Mouse (Mus musculus) forelimb bud, embryonic 11.5 days (tissue): ENCODE data around the gene Cck.
"Not testable (repeated sequence)": the region's sequence is repeated elsewhere in the genome, so short reads cannot be mapped to it uniquely, and the experiment has no call there.

Experiments used
- DNase-seq: peaks from one replicate; pipeline ENCODE4 v3.0.0-alpha.2; 2012; ENCODE audit warnings: low read depth, low spot score

Cck gene

DNA sequence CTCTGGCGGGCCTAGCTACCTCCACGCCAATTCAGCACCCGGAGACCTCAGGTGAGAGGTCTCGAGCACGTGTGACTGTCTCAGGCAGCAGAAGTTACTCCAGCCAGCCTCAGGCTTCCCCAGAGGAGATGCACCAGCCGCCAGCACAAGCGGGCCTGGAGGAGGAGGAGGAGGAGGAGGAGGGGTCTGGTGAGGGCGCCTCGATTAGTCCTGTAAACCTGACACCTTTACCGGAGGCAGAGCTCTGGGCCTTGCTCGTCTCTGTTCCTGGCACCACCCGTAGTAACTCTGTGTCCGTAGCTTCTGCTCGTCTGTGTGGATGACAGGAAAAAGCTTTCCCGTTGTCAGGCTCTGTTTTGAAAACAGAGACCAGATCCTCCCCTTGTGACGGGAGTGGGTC lies 35.0 kb downstream of the Cck start:
- DNase-seq = no peak

DNA sequence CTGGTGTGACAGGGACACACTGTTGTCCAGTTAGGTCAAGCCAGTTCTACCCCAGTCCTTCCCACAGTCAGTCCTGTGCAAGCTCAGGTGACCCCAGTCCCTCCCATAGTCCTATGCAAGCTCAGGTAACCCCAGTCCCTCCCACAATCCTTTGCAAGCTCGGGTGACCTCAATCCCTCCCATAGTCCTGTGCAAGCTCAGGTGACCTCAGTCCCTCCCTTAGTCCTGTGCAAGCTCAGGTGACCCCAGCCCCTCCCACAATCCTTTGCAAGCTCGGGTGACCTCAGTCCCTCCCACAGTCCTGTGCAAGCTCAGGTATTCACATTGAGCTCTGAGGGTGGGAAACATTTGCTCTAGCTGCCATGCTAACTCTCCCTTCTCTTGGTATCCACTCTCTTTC lies 35.5 kb downstream of the Cck start:
- no peak for DNase-seq

DNA sequence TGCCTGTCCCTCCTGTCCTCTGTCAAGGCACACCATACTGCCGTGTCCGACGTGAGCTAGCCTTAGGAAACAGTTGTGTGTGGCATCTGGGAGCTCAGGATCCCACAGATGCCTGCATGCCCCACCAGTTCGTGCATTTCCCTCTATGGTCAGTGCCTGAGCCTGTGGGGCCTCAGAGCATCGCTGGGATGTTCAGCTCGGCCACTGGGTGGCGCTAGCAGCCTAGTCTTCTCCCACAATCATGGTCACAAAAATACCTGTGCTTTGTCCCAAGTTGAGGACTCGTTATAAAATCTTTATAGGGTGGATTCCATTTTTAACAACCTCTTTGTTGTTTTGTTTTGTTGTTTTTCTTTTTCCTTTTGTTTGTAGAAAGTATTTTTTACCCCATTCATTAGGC lies 37.0 kb downstream of the Cck start:
- peak; percentile 60 for DNase-seq

DNA sequence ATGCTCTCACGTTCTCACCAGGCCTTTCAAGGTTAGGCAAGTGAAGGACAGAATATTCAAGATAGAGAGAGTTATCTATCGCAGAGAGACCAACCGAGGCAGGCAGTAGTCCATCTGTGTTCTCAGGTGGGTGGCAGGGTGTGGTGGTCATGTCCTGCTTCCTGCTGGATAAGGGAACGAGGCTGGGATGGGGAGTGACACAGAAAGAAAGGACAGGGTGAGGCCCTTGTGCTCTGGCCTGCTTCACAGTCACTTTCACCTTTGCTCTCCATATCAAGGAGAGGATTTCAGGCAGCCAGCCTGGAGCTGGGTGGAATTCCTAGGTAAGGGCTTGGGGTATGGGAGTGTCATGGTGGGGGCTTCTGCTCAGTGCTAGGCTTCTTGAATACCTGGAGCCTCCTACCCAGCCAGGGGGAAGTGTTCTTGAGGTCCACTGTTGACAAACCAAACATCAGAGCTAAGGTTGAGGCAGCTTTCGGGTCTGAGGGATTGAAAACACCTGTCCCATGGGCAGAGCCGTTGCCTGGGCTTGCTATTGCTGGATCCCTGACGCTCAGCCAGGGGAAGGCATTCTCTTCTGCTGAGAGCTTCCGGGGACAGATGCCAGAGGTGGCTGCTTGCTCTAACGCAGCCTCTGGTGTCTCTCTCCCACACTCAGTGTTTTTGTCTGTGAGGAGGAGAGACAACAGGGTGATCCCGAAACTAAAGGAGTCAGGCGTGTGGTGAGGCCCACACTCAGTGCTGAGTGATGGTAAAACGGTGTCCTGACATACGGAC lies 38.6 kb downstream of the Cck start:
- DNase-seq = no peak

DNA sequence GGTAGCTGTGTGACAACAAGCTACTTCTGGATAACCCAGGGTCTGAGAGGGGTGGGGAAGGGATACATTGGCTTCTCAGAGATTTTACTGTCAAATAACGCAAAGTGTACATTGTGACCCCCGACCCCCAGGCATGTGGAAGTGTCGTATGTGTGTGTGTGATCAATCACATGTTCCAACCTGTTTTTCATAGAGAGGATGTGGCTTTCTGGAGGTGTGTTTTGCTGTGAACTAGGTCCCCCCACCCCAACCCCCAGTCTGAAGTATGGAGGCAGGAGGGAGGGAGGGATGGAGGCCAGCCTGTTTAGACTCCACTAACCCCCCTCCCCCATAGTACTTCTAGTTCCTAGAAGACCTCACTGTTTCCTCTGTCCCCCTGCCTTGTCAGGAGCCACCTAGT lies 40.6 kb downstream of the Cck start:
- DNase-seq = no peak

DNA sequence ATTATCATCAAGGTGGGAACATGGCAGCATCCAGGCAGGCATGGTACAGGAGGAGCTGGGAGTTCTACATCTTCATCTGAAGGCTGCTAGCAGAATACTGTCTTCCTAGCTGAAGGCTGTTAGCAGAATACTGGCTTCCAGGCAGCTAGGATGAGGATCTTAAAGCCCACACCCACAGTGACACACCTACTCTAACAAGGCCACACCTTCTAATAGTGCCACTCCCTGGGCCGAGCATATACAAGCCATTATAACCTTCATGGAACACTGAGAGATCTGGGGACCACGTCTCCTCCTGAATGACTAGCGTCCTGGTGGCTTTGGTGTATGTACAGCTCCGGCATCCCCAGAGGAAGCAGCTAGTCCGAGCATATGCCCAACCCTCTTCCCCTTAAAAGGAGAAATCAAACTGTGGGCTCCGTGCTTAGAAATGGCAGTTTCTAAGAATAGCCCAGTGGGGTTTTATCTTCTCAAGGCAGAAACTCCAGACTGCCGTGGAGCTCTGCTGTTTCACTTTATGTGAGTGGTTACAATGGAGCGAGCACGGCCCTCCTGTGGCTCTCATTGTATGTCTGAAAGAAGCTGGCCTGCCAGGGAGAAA lies 43.1 kb downstream of the Cck start:
- DNase-seq = not testable (repeated sequence)

DNA sequence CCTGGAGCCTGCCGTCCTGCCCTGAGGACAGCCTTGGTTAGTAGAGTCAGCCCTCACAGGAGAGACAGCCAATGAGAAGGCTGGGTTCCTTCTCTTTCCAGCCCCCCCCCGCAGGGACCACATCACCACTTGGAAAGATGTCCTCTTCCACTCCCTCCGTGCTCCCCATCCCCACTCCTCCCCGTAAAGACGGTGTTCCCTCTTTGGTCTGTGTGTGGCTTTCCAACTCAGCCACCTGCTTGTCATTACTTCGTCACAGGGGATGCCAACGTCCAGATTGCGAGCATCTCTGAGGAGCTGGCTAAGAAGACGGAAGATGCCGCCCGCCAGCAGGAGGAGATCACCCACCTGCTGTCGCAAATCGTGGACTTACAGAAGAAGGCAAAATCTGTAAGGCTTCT lies 49.1 kb downstream of the Cck start:
- no peak for DNase-seq

DNA sequence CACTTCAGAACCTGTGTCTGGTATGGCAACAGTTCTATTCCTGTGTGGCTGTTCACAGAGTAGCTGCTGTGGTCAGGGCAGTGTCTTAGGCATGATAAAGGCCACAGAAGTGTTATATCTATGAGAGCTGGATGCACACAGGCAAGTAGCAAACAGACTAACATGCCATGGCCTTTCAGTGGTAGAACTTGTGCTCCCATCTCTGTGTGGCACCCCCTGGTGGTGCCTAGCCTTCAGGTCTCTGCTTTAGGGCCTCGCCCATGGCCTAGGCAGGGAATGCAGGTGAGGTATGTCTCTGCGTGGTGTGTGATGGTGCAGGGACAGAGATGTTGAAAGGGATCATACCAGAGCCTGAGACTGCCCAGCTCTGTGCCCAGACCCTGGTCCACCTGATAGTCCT lies 50.1 kb downstream of the Cck start:
- DNase-seq = peak; percentile 5

DNA sequence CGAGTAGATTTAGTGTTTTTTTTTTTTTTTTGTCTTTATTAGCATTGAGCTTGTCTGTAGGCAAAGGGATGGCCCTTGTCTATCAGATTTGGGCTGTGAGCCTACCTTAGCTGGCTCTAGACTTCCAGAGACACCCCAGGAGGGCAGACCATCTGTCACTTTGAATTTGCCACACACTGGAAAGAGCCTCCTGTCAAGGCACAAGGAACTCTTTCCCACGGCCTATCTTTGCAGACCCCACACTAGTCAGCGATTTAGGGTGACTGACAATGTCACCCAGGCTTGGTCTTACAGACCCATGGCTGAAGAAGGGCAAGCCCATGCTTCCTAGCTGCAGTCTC lies 51.2 kb downstream of the Cck start:
- DNase-seq = no peak

DNA sequence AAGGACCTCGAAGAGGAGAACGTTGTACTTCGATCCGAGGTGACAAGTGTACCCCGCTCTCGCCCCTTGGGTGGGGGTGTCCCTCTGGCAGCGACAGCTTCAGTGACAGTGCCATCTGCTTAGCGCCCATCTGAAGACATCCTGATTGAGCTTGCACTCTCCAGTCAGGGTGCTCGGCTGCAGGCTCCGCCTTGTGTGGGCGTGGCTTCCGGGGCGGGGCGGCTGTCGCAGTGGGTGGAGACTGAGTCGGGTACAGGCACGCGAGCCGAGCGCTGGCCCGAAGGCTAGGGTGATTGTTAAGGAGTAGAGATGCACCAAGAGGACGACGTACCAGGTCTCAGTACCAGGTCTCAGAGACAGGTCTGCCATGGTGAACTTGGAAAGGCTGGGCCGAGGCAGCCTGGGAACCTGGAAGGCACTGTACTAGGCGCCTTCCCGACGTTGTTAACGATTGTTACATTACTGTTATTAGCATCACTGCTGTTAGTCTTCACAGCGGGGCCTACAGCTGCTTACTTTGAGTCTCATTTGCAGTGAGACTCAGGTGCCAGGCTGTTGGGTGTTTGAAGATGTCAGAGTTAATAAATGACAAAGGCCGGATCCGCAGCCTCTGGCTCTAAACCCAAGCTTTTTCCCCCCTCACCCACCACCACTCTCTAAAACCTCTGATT lies 51.7 kb downstream of the Cck start:
- DNase-seq = no peak

DNA sequence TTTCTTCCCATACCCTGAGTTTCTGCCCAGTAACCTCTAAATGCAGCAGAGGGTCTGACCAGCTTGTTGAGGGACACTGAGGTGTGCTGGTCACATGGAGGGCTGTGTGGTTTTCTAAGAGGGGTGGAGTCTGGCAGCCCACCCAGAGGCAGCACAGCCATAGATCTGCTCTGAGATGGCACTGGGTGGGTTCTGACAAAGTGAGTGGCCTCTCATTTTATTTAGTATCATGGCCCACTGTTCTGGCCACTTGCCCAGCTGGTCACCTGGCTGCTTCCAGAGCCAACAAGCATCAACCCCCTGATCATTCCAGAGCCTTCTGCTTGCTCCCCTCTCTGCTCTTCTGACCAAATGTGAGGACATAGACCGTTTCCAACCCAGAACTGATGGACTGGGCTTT lies 53.3 kb downstream of the Cck start:
- DNase-seq = no peak
